Mouse (Mus musculus): ENCODE results near the gene Vmn2r9. TPM values are rescaled to one million over a fixed set of nuclear protein-coding genes. Genes with fewer than 3 reads are reported as not detected.
A peak's percentile ranks its signal among the peaks of the same experiment; 100 is the strongest.
"Not testable (repeated sequence)": the region's sequence is repeated elsewhere in the genome, so short reads cannot be mapped to it uniquely, and the experiment has no call there.

Gene Vmn2r9
- total RNA-seq (2012; rRNA removed) (not detected in 2 replicates), polyA plus RNA-seq (2012; ENCODE audit: insufficient read depth in 1 of 2, insufficient read length in 2 of 2, low read depth in 1 of 2, low replicate concordance in 2 of 2, missing spikeins in 1 of 2) (not detected)

DNA sequence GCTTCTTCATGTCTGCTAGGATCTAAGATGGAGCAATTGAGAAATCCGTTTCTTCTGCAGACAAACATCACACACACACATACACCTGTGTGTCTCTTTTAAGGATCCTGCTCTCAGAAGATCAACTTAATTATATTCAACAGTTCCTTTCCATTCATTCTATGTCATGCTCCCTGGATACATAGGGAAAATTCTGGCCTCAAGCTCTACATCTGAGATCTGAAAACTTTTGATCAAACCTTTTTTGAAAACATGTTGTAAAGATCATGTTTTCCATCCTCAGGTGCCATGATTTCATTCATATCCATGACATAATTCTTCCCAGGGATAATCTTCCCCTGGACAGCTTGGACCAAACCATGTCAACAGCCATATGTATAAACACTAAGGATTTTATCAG is at the start of gene Vmn2r9:
Gene Vmn2r9, minus strand, starts transcription at position 101 of the 400 bp plus-strand sequence.
- not testable (repeated sequence) for H3K4me3 ChIP-seq (ENCODE audit: control insufficient read depth in 1 of 2, insufficient read depth in 1 of 2, low read depth in 2 of 2, low read length in 2 of 2); H3K9ac ChIP-seq (ENCODE audit: control insufficient read depth, low read depth, low read length, poor library complexity, severe bottlenecking); DNase-seq (ENCODE audit: low read depth, low spot score); H3K79me2 ChIP-seq (ENCODE audit: control insufficient read depth, insufficient read depth, low read length, poor library complexity); H3K27me3 ChIP-seq (ENCODE audit: control insufficient read depth in 1 of 2, insufficient read depth in 2 of 2, low read length in 2 of 2); H3K27ac ChIP-seq (ENCODE audit: control insufficient read depth, low read depth, low read length); H3K36me3 ChIP-seq (ENCODE audit: control insufficient read depth in 1 of 2, insufficient read depth in 2 of 2, low read length in 2 of 2); H3K4me1 ChIP-seq (ENCODE audit: control insufficient read depth in 1 of 2, insufficient read depth in 2 of 2, low read length in 2 of 2); H3K9me3 ChIP-seq (replicated peaks; ENCODE audit: insufficient read depth, low read length)

DNA sequence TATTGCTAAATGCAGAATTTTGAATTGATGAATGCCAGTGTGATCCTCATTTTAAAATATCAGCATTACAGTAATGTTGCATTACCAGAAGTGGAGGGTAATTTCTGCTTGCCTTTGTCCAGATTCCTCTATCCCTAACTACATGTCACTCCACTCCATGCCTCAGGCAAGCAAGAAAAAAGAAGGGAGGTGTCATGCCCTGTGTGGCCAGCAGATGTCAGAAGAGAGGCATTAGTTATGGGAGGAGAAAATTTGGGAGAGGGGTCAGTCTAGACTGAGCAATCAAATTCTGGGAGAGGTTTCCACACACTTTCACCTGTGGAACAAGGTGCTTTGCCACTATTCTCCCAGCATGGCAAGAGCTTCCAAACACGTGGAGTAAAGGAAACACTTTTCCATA is 14.3 kb upstream of the Vmn2r9 start:
- not testable (repeated sequence) for H3K4me3 ChIP-seq (ENCODE audit: control insufficient read depth in 1 of 2, insufficient read depth in 1 of 2, low read depth in 2 of 2, low read length in 2 of 2); H3K9ac ChIP-seq (ENCODE audit: control insufficient read depth, low read depth, low read length, poor library complexity, severe bottlenecking); H3K36me3 ChIP-seq (ENCODE audit: control insufficient read depth in 1 of 2, insufficient read depth in 2 of 2, low read length in 2 of 2); H3K4me1 ChIP-seq (ENCODE audit: control insufficient read depth in 1 of 2, insufficient read depth in 2 of 2, low read length in 2 of 2); H3K27me3 ChIP-seq (ENCODE audit: control insufficient read depth in 1 of 2, insufficient read depth in 2 of 2, low read length in 2 of 2); H3K9me3 ChIP-seq (replicated peaks; ENCODE audit: insufficient read depth, low read length); H3K27ac ChIP-seq (ENCODE audit: control insufficient read depth, low read depth, low read length); H3K79me2 ChIP-seq (ENCODE audit: control insufficient read depth, insufficient read depth, low read length, poor library complexity)
- peak; percentile 33 for DNase-seq (ENCODE audit: low read depth, low spot score)
- TF ChIP-seq CTCF (IDR thresholded peaks at IDR 0.05 in 2 of 3, conservative IDR thresholded peaks at IDR 0.05 in 1 of 3; ENCODE audit: control insufficient read depth in 1 of 3, insufficient read depth in 1 of 3, low read depth in 2 of 3, low read length in 3 of 3, poor library complexity in 1 of 3, severe bottlenecking in 1 of 3): peak; percentile 58 to 67 (median 60)
- TF ChIP-seq SMC3 (IDR thresholded peaks at IDR 0.05; ENCODE audit: low read depth, low read length): peak; percentile 33
- TF ChIP-seq RAD21 (IDR thresholded peaks at IDR 0.05; ENCODE audit: low read depth, low read length): peak; percentile 38

GRCm38 (mm10) chr5:108849466-108849865 is 2.9 kb downstream of the Vmn2r9 start:
- H3K4me3 ChIP-seq (ENCODE audit: control insufficient read depth in 1 of 2, insufficient read depth in 1 of 2, low read depth in 2 of 2, low read length in 2 of 2): no peak overlapping the region
- no peaks in the 10 kb centered on the region for H3K79me2 ChIP-seq (ENCODE audit: control insufficient read depth, insufficient read depth, low read length, poor library complexity)
- H3K9me3 ChIP-seq (replicated peaks; ENCODE audit: insufficient read depth, low read length): no peaks in the 10 kb centered on the region
- H3K4me1 ChIP-seq (ENCODE audit: control insufficient read depth in 1 of 2, insufficient read depth in 2 of 2, low read length in 2 of 2): no peaks in the 10 kb centered on the region
- H3K9ac ChIP-seq (ENCODE audit: control insufficient read depth, low read depth, low read length, poor library complexity, severe bottlenecking): no peak overlapping the region
- no peak overlapping the region for H3K27ac ChIP-seq (ENCODE audit: control insufficient read depth, low read depth, low read length)
- TF ChIP-seq CTCF (IDR thresholded peaks at IDR 0.05 in 2 of 3, conservative IDR thresholded peaks at IDR 0.05 in 1 of 3; ENCODE audit: control insufficient read depth in 1 of 3, insufficient read depth in 1 of 3, low read depth in 2 of 3, low read length in 3 of 3, poor library complexity in 1 of 3, severe bottlenecking in 1 of 3) (no peak), MYB (IDR thresholded peaks at IDR 0.05; ENCODE audit: low read depth, low read length) (no peak), RCOR1 (IDR thresholded peaks at IDR 0.05; ENCODE audit: low read depth, low read length) (no peak), POLR2AphosphoS2 (IDR thresholded peaks at IDR 0.05; ENCODE audit: low read length) (no peak), HCFC1 (IDR thresholded peaks at IDR 0.05; ENCODE audit: low read depth, low read length) (no peak), TAL1 (IDR thresholded peaks at IDR 0.05; ENCODE audit: low read length) (no peak)
- no peaks in the 10 kb centered on the region for H3K36me3 ChIP-seq (ENCODE audit: control insufficient read depth in 1 of 2, insufficient read depth in 2 of 2, low read length in 2 of 2)
- no peak for DNase-seq (ENCODE audit: low read depth, low spot score)
- H3K27me3 ChIP-seq (ENCODE audit: control insufficient read depth in 1 of 2, insufficient read depth in 2 of 2, low read length in 2 of 2): no peaks in the 10 kb centered on the region

GRCm38 (mm10) chr5:108836156-108836555 is 16.2 kb downstream of the Vmn2r9 start:
- no peak overlapping the region for H3K9ac ChIP-seq (ENCODE audit: control insufficient read depth, low read depth, low read length, poor library complexity, severe bottlenecking)
- no peaks in the 10 kb centered on the region for H3K27me3 ChIP-seq (ENCODE audit: control insufficient read depth in 1 of 2, insufficient read depth in 2 of 2, low read length in 2 of 2)
- TF ChIP-seq POLR2A (IDR thresholded peaks at IDR 0.05; ENCODE audit: control insufficient read depth in 1 of 2, insufficient read depth in 1 of 2, low read depth in 1 of 2, low read length in 2 of 2, poor library complexity in 1 of 2) (no peak), SIN3A (IDR thresholded peaks at IDR 0.05; ENCODE audit: low read length) (no peak), RAD21 (IDR thresholded peaks at IDR 0.05; ENCODE audit: low read depth, low read length) (peak; percentile 25), TAL1 (IDR thresholded peaks at IDR 0.05; ENCODE audit: low read length) (no peak), POLR2AphosphoS5 (IDR thresholded peaks at IDR 0.05; ENCODE audit: borderline replicate concordance, low read depth, low read length) (no peak), CTCF (IDR thresholded peaks at IDR 0.05 in 2 of 3, conservative IDR thresholded peaks at IDR 0.05 in 1 of 3; ENCODE audit: control insufficient read depth in 1 of 3, insufficient read depth in 1 of 3, low read depth in 2 of 3, low read length in 3 of 3, poor library complexity in 1 of 3, severe bottlenecking in 1 of 3) (peak; percentile 19 to 49 (median 25); a peak in 5 of 6 replicates), SMC3 (IDR thresholded peaks at IDR 0.05; ENCODE audit: low read depth, low read length) (peak; percentile 29; the same call in 1 of the 2 replicates)
- H3K36me3 ChIP-seq (ENCODE audit: control insufficient read depth in 1 of 2, insufficient read depth in 2 of 2, low read length in 2 of 2): no peaks in the 10 kb centered on the region
- no peak overlapping the region for H3K27ac ChIP-seq (ENCODE audit: control insufficient read depth, low read depth, low read length)
- H3K4me1 ChIP-seq (ENCODE audit: control insufficient read depth in 1 of 2, insufficient read depth in 2 of 2, low read length in 2 of 2): no peaks in the 10 kb centered on the region
- peak; percentile 24 for DNase-seq (ENCODE audit: low read depth, low spot score)
- H3K4me3 ChIP-seq (ENCODE audit: control insufficient read depth in 1 of 2, insufficient read depth in 1 of 2, low read depth in 2 of 2, low read length in 2 of 2): no peak overlapping the region
- H3K9me3 ChIP-seq (replicated peaks; ENCODE audit: insufficient read depth, low read length): no peaks in the 10 kb centered on the region
- H3K79me2 ChIP-seq (ENCODE audit: control insufficient read depth, insufficient read depth, low read length, poor library complexity): no peaks in the 10 kb centered on the region

Measured in MEL (cell line).